Mouse (Mus musculus): ENCODE measurements around the gene Olfr854. TPM values are rescaled to one million over a fixed set of nuclear protein-coding genes. Genes with fewer than 3 reads are reported as not detected.

Olfr854 gene
- polyA plus RNA-seq (2014; fragmentation: Illumina TruSeq; extraction: RNeasy Lipid Tissue Mini Kit (QIAGEN cat#74804); ENCODE audit: low read depth, low replicate concordance), result not detected

DNA sequence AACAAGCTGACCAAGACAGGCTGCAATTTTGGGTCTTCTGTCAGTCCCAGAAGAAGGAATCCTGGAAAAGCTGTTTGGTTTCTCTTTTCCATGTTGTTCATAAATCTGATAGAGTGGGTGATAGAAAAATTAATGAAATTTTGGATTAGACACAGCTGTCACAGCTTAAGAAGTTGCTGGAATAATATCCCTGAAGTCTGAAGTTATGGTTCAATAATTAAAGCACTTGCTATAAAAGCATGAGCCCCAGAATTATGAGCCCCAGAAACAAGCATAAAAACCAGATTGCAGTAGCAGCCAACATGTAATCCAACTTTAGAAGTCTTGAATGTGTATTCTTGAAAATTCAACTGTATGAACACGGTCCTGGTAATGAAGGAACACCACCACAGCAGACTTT is at the start of gene Olfr854:
Gene Olfr854, minus strand, starts transcription at position 101 of the 400 bp plus-strand sequence.

DNA sequence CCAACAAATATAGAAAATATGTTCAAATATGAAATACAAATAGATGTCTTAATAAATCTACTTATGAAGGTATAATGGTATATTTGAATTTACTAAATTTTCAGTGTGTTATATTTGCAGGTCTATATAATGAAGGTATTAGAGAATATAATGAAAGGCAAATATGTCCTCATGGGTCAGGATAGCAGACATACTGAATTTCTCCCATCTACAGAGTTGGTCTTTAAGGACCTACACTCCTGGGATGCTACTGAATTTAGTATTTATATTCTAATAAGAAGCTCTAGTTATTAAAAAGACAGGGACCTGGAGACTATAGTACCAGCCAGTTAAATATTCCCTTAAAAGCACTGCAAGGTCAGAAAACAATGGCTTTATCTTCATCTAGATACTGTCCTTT is 15.1 kb upstream of the Olfr854 start, which contains the start of gene Olfr855:
Gene Olfr855, plus strand, starts transcription at position 301 of the 400 bp plus-strand sequence.

DNA sequence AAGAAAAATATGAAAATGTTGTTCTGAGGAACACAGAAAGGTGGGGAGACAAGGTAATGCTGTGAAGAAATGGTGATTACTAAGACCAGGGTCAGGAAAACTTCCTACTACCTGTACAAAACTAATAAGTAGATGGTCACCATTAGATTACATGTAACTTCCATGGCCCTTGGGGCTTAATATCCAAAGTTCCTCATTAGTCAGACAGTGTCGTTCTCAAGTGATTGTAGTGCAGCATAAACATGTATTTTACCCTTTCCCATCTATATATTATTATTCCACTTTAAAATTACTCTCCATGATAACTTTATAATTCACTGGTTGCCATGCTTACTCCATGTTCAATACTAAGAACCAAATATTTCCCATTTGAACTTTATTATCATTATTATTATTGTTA is 26.2 kb downstream of the Olfr854 start, which contains the start of gene Olfr853:
Gene Olfr853, minus strand, starts transcription at position 101 of the 400 bp plus-strand sequence.

Other genes starting within 250 kb of the Olfr854 start
- gene Olfr845, start 230.9 kb downstream of the Olfr854 start, polyA plus RNA-seq (2014; fragmentation: Illumina TruSeq; extraction: RNeasy Lipid Tissue Mini Kit (QIAGEN cat#74804); ENCODE audit: low read depth, low replicate concordance), result not detected
- not detected for gene Olfr846, start 203.4 kb downstream of the Olfr854 start, polyA plus RNA-seq (2014; fragmentation: Illumina TruSeq; extraction: RNeasy Lipid Tissue Mini Kit (QIAGEN cat#74804); ENCODE audit: low read depth, low replicate concordance)
- not detected for gene Olfr847, start 188.7 kb downstream of the Olfr854 start, polyA plus RNA-seq (2014; fragmentation: Illumina TruSeq; extraction: RNeasy Lipid Tissue Mini Kit (QIAGEN cat#74804); ENCODE audit: low read depth, low replicate concordance)
- gene Olfr849, start 127.1 kb downstream of the Olfr854 start, polyA plus RNA-seq (2014; fragmentation: Illumina TruSeq; extraction: RNeasy Lipid Tissue Mini Kit (QIAGEN cat#74804); ENCODE audit: low read depth, low replicate concordance), result not detected
- not detected for gene Olfr850, start 89.1 kb downstream of the Olfr854 start, polyA plus RNA-seq (2014; fragmentation: Illumina TruSeq; extraction: RNeasy Lipid Tissue Mini Kit (QIAGEN cat#74804); ENCODE audit: low read depth, low replicate concordance)
- gene Olfr851, start 74.1 kb downstream of the Olfr854 start, polyA plus RNA-seq (2014; fragmentation: Illumina TruSeq; extraction: RNeasy Lipid Tissue Mini Kit (QIAGEN cat#74804); ENCODE audit: low read depth, low replicate concordance), result not detected
- gene Olfr853, start 26.3 kb downstream of the Olfr854 start, polyA plus RNA-seq (2014; fragmentation: Illumina TruSeq; extraction: RNeasy Lipid Tissue Mini Kit (QIAGEN cat#74804); ENCODE audit: low read depth, low replicate concordance), result not detected
- gene Olfr855, start 15.2 kb upstream of the Olfr854 start, polyA plus RNA-seq (2014; fragmentation: Illumina TruSeq; extraction: RNeasy Lipid Tissue Mini Kit (QIAGEN cat#74804); ENCODE audit: low read depth, low replicate concordance), result not detected
- 29.3 TPM for gene Zfp317, start 54.7 kb upstream of the Olfr854 start, polyA plus RNA-seq (2014; fragmentation: Illumina TruSeq; extraction: RNeasy Lipid Tissue Mini Kit (QIAGEN cat#74804); ENCODE audit: low read depth, low replicate concordance)
- not detected for gene Olfr857, start 142.1 kb upstream of the Olfr854 start, polyA plus RNA-seq (2014; fragmentation: Illumina TruSeq; extraction: RNeasy Lipid Tissue Mini Kit (QIAGEN cat#74804); ENCODE audit: low read depth, low replicate concordance)
- not detected for gene Olfr58, start 212.9 kb upstream of the Olfr854 start, polyA plus RNA-seq (2014; fragmentation: Illumina TruSeq; extraction: RNeasy Lipid Tissue Mini Kit (QIAGEN cat#74804); ENCODE audit: low read depth, low replicate concordance)
- gene Olfr859, start 237.5 kb upstream of the Olfr854 start, polyA plus RNA-seq (2014; fragmentation: Illumina TruSeq; extraction: RNeasy Lipid Tissue Mini Kit (QIAGEN cat#74804); ENCODE audit: low read depth, low replicate concordance), result not detected

Measured in kidney, adult 10 weeks (tissue).